Mouse (Mus musculus) G1E (cell line): ENCODE results near the gene Bmpr1a.

Experiments
- CTCF ChIP-seq: IDR thresholded peaks from 2 replicates; pipeline ENCODE4 v1.5.1; 2012; ENCODE audit warnings: low read depth, low read length, inconsistent platforms, mixed read lengths
- TAL1 ChIP-seq: conservative IDR thresholded peaks from 2 replicates; pipeline ENCODE4 v1.6.1; 2012; ENCODE audit warnings: low read depth, low read length, inconsistent platforms, mixed read lengths

DNA sequence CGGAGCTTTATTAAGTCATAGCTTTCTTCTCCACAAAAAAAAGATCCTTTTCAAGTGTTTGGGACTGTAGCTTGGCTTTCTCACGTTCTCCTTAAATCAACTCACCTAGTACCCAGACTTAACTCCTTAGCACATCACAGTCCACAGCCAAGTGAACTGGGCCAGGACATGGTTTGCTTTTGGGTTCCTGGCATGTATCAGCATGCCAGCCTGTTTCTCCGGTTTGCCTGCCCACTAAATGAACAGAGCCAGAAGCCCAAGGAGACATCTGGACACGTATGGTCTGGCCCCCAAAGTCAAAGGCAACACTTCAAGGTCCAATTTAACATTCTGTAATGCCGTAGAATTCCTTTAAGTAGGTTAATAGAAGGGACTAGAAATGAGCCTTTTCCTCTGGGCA is 1.2 kb upstream of the Bmpr1a start:
- TF ChIP-seq CTCF (no peak), TAL1 (no peak)
